Mouse (Mus musculus) cortical plate, adult 2 months (tissue): ENCODE measurements around the gene Vps13c.

ENCODE experiments used
- CTCF ChIP-seq: fragments of 200-500 bp; IDR thresholded peaks from 2 replicates; pipeline ENCODE4 v1.5.1; 2011; ENCODE audit warnings: mild to moderate bottlenecking, control low read depth, low read length; ENCODE audit not compliant: insufficient read depth; ENCODE audit errors: extremely low read depth
- POLR2A ChIP-seq: fragments of 200-500 bp; IDR thresholded peaks from 2 replicates; pipeline ENCODE4 v1.6.1; 2011; ENCODE audit warnings: mild to moderate bottlenecking, low read length, control low read depth; ENCODE audit not compliant: insufficient read depth; ENCODE audit errors: extremely low read depth

DNA sequence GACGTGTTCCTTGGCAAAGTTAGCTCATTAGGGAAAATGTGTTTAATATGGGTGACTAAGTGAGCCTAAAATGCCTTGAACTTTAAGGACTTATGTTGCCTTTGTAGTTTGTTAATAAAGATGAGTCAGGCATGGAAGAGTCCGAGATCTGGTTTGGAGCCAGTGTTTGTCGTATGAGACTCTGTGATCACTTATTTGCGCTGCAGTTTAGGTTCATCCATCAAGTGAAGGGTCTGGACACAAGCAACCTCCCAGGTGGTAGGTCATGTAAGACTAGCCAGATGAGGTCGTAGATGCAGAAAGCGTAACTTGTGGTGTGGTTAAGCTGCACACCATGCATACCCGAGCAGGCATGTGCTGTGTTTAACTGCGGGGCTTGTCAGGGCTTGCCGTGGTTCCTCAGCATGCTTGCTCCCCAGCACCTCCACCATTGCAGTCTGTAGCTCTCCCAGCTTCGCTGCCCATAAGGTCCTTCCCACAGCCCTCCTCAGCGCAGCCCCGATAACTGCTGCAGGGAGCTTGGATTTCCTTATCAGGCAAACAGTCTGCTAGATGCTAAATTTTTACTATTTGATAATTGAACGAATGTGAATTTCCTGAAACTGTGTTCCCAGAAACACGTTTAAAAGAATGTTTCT is 37.0 kb downstream of the Vps13c start:
- TF ChIP-seq CTCF = no peak
- no peak for TF ChIP-seq POLR2A
